Mouse (Mus musculus): ENCODE measurements around the gene Inafm1.

- TF ChIP-seq CTCF (IDR thresholded peaks at IDR 0.05) = no peak
- no peak for TF ChIP-seq EP300 (IDR thresholded peaks at IDR 0.05)
Observed at GRCm38 (mm10) chr7:16286026-16286961, 12.9 kb upstream of the Inafm1 start, which contains the start of gene Ccdc9.
